Mouse (Mus musculus) left cerebral cortex, postnatal 36 days (tissue): Measurements from ENCODE around the gene Trim65. TPM values are rescaled to one million over a fixed set of nuclear protein-coding genes. Genes with fewer than 3 reads are reported as not detected.

Experiments used
- DNase-seq, 2 experiments: peaks; one replicate each; pipeline ENCODE4 v3.0.0; 2021 to 2022; ENCODE audit warnings: low spot score in 2 of 2, mixed read lengths in 1 of 2
- intact Hi-C: fragments of 180-260 bp; cut with DNase I; formaldehyde crosslinking; loops from one replicate; pipeline ENCODE4 v1.15.1; 2025
- total RNA-seq, 2 experiments: library from RNA; stranded (reverse); gene quantifications; 2 replicates each; pipeline ENCODE4 v1.2.3; 2021

Trim65 gene
- total RNA-seq, 2 experiments from 2014 or later: 7.2 to 8.4 TPM

DNA sequence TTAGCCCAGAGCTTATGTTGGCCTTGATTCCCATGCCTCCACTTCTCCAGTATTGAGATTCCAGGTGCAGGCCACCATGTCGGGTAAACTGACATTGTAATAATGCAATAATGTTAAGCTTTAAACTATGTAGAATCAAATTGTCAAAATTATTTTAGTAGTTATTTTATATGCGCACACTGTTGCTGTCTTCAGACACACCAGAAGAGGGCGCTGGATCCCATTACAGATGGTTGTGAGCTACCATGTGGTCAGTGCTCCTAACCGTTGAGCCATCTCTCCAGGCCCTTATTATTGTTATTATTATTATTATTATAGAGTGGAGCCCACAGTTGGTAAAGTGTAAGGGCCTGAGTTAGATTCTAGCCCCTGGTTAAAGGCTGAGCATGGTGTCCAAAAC is 19.9 kb downstream of the Trim65 start:
- intact Hi-C loops: no loop called here
- DNase-seq: no peak

DNA sequence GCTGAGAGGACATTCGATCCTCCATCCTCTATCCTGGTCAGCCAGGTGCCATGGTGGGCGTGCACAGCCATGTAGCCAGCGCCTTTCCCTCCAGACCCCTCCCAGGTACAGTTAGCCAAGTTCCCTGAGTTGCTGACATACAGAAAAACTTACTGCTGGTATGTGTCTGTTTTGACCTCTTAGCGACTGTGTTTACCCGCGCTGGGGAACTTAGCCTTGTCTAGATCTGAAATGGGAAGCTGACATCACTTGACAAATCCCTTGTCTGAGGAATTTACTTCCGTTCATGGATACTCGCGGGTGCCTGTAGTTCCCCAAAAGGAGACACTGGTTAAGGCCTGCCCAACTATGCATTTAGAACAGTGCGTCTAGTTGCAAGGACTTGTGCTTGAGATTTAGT is 20.4 kb downstream of the Trim65 start:
- intact Hi-C loops: no loop called here
- no peak for DNase-seq

DNA sequence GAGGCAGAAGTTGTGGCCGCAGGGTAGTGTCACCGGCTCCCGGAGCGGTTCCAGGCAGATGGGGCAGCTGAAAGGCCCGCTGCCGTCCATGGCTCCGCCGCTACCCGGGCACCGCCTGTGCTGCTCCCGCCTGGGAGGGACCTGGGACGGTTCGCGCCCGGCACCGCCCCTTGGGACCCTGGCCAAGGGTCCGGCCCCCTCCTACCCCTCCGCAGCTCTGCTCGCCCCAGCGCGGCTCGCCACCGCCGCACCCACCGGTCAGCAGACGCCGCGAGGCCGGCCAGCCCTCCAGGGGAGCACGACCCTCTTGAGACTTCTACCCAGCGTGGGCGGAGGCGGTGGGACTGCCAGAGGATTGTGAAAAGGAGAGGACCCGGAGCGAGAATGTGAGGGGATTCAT is 20.8 kb downstream of the Trim65 start:
- intact Hi-C loops: no loop called here
- DNase-seq: no peak

DNA sequence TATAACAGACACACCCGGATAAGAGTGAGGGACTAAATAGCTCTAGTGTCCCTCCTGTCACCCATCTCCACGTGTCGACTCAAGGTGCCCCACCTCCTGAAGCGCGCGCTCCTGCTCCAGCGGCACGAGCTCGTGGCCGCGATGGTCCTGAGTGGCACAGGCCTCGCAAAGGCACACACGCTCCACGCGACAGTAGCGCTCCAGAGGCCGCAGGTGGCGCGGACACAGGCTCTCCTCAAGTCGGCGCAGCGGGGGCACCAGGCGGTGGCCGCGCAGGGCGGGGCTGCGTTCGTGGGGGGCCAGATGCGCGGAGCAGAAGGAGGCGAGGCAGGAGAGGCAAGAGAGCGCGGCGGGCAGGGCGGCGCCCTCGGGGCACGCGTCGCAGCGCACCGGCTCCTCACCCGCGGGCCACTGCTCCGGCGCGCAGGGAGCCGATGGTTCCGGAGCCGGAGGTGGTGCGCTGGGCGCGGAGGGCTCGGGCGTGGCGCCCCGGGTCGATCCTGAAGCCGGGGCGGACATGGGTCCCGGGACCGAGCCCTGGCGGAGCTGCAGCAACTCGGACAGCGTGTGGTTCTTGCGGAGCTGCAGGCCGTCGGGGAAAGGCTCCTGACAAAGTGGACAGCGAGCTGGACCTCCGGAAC is 21.4 kb downstream of the Trim65 start:
- DNase-seq: no peak

DNA sequence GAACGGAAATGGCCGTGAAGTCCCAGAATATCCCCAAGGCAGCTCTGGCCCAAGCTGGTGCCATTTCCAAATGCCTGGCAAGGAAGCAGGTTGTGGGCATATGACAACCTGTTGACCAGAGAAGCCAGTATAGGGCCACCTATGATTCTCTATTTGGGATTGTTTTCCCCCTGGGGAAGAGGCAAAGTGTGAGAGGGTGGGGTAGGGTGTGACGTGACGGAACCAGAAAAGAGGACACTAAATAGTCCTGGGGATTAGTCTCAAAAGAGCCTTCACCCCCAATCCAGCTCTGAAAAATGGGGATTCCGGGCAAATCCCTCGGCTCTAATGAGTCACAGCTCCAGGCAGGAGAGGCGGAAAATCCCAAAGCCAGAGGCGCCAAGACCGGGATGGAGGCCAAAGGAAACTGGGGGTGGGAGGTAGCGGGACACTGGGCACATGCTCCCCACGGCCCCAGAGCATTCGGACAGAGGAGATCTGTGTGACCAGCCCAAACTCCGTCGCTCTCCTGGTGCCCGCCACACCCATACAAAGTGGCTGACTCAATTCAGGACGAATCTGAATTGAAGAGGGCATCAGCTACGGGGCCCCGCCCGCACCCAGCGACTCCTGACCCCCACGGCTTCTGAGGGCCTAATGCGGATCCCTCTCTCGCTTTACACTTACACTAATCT is 22.3 kb downstream of the Trim65 start:
- no peak for DNase-seq
- intact Hi-C loops: no loop called here

More for the DNA sequence above, 21.4 kb downstream of the Trim65 start:
- intact Hi-C loops: no loop called here

DNA sequence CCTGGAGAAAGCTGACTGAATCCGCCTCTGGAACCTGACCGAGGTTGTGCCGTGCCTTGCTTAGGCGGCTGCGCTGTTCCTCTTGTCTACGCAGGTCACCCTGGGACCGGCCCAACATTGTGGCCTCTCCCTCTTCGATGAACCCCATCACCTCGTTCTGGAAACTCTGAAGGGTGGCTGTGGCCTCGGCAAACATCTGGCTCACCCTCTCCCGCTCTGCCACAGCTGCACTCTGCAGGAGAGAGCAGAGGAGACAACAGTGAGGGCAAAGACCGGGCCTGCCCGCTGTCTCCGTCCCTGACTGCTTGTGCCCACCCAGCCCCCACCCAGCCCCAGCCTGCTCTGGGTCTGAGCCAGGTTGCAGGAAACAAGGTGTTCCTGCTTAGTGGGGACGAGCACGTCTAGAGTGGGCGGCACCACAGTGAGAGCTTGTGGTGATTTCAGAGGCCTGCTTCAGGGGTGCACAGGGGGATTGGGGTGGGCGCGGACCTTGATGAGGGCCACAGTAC is 23.1 kb downstream of the Trim65 start:
- no peak for DNase-seq
- intact Hi-C loops: no loop called here

DNA sequence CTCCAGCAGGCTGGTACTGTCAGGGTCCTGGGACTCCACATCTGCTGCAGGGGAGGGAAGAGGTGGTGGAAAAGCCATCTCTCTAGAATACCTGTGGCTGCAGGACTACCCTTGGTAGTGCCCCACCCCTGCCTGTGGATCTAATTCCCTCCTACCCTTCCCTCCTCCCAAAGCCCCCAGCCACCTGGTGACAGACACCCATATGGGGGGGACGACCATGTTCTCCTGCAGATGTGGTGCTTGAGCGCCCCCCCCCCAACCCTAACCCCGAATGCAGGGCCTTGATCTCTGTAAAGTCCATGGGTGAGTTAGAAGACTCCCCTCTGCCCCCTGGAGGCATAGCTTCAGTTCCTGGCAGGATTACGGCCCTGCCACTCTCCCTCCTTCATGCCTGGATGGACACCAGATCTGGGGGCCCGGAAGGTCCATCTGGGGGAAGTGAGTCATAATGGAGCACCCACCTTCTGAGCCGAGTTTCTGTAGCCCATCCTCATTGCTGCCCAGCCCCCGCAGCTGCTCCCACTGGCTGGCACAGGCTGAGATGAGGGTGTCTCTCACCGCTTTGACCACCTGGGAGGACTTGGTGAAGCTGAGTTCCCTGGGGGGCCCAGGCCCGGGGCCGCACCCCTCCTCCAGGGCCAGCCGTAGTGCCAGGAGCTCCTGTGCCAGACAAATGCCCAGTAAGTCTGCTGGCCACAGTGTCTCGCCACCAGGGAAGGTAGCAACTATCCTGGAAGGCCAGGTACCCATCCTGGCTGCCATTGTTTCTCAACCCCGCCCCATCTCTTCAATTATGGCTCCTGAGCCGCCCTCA is 23.8 kb downstream of the Trim65 start:
- intact Hi-C loops: no loop called here
- no peak for DNase-seq

DNA sequence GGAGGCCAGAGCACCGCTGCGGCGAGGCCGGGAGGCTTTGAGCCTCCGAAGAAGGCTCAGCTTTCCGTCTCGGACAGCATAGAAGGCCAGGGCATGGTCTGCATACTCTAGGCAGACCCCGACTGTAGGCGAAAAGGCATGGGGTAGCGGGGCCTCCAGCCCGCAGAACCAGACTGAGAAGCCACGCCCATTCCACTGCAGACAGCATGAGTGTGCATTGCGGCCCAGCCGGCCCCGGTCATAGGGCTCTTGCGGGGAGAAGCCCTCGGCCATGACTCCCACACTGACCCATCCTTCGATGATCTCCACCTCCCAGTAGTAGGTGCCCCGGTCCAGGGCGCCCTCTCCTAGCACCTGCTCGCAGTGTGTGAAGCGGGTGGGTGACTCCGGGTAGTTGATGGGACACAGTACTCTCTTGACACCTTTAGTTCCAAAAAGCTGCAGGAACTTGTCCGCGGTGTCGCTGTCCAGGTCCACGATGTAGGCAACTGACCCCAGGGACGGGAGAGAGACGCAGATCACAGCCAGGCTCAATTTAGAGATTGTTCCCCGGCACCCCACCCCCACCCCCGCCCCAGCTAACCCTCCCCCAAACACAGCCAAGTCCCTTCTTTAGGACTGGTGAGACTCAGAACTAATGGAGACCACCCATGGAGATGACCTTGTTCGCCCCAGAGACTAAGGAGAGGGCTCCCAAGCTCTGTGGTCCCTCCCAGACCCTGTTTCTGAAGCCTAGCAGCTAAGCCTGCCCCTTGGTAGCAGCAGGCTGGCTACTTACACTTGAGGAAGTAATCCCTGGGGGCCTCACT is 24.6 kb downstream of the Trim65 start:
- DNase-seq: no peak
- intact Hi-C loops: no loop called here

GRCm38 (mm10) chr11:116105065-116105464 is 25.9 kb downstream of the Trim65 start:
- intact Hi-C loops: no loop called here
- DNase-seq: no peak

DNA sequence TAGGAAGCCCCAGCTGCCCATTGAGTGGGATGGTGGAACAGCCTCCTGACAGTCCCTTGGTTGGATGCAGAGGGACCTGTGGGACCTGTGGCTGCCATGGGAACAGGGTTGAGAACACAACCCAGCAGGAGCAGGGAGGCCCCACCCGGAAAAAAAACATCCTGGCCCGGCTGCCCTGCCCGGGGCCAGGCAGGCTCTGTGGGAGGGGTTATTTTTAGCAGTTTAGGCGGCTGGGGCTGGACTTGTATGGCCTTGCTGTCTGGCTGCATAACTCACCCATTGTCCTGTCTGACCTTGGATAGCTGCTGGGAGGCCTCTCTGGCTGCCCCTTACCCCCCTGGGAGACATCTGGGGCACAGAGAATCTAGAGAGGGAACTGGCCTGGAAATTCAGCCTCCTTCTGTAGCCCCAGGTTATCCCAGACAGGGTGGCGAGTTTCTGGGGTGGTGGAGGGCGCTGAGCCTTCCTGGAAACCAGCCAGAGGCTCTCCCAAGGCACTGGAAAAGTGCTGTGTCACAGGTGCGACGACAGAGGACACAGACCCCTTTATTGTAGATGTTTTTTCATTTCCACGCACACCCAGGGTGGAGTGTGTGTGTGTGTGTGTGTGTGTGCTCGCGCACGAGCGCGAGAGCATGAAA is 26.8 kb downstream of the Trim65 start:
- no peak for DNase-seq
- intact Hi-C loops: no loop called here

DNA sequence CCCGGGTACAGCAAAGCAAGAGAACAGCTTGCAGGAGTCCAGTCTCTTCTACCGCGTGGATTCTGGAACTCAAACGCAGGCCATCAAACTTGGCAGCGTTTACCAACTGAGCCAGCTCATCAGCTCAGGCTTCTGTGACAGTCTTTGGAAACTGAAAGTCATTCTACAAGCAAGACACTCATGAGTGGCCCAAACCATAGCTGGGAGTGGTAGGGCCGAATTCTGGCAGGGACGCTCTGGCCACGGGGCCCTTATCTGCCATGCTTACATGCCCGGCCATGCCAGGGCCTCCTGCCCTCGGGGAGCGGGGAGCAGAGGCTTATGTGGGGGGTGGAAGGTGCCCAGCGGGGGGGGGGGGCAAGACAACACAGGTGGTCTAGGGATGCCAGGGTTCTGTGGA is 27.4 kb downstream of the Trim65 start:
- DNase-seq: no peak
- intact Hi-C loops: no loop called here

DNA sequence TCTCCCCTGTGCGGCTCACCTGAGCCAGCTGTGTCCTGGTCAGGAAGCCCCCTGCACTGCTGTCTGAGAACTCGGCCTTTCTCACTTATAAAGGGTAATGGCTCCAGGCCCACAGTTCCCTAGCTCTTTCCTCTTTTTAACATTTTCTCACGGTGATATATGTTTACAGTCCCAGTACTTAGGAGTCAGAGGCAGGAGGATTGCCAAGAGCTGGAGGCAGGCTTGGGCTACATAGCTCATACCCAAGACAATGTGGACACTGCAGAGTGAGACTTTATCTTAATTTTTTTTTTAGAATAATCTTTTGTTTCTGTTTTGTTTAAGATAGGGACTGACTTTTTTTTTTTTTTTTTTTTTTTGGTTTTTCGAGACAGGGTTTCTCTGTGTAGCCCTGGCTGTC is 28.5 kb downstream of the Trim65 start:
- intact Hi-C loops: no loop called here
- DNase-seq: no peak

DNA sequence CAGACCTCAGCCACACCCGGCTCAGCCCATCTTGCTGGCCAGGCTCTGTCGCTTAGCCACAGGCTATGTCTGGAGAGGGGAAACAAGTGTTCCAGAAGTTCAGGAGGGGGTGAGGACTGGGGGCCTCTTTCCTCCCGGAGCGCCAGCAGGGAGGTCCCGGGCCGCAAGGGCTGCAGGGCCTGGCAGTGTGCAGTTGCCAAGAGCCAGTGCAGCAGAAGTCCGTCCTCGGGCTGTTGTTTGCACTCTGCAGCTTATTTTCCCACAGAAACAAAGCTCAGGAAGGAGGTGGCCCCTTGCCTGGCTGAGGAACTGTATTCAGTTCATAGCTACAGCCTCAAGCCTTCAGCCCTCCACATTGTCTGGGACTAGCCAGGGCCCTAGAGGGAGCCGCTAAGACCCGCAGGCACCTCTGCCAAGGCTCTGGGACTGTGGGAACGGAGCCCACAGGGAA is 29.0 kb downstream of the Trim65 start:
- intact Hi-C loops: no loop called here
- DNase-seq: no peak

DNA sequence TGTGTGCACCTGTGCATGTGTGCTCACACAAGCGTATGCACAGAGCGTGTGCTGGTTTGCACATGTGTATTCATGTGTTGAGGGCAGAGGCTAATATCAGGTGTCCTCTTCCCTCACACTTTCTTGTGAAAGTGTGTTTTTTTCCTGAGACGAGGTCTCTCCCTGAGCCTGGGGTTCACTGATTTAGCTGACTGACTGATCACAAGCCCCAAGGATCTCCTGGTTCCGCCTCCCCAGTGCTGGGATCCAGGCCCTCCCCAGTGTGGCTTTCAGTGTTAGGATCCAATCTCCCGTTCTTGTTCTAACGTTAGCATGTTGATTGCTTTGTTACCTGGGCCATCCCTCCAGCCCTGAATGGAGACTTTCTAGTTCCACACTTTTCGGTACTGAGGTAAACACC is 30.1 kb downstream of the Trim65 start:
- no peak for DNase-seq
- intact Hi-C loops: no loop called here

GRCm38 (mm10) chr11:116100385-116100784 is 30.5 kb downstream of the Trim65 start:
- intact Hi-C loops: no loop called here

GRCm38 (mm10) chr11:116099462-116099861 is 31.5 kb downstream of the Trim65 start:
- intact Hi-C loops: no loop called here
- no peak for DNase-seq

More at GRCm38 (mm10) chr11:116100385-116100784, 30.5 kb downstream of the Trim65 start:
- DNase-seq: no peak

DNA sequence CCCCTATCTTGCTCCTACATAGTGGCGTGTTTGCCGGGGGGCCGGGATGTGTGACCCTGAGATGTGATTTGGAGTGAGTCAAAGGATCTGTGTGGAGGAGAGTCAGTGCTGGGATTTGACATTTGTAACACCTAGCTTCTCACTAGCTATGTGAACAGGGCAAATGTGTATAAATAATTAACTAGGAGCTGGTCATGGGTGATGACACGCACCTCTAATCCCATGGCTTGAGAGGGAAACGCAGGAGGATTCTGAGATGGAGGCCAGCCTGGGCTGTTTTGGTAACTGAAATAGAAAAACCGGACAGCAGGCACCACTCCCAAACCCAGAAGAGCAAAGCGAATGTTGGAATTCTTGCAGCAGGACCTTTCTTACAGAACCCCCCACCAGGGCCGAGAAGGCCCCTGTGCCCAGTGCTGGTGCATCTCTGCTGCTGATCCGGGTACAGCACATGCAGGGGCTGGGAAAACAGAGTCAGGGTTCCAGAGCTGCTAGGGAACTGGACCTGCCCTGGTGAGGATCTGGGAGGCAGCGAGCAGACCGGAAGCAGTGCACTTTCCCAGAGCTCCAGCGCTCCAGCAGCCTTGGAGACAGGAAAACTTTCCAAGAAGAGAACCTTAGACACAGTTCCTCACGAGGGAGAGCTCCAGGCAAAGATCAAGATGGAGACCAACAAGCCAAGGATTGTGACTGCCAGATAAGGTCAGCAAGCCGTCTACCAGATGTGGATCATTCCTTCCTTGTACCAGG is 32.0 kb downstream of the Trim65 start:
- intact Hi-C loops: no loop called here
- DNase-seq: no peak

DNA sequence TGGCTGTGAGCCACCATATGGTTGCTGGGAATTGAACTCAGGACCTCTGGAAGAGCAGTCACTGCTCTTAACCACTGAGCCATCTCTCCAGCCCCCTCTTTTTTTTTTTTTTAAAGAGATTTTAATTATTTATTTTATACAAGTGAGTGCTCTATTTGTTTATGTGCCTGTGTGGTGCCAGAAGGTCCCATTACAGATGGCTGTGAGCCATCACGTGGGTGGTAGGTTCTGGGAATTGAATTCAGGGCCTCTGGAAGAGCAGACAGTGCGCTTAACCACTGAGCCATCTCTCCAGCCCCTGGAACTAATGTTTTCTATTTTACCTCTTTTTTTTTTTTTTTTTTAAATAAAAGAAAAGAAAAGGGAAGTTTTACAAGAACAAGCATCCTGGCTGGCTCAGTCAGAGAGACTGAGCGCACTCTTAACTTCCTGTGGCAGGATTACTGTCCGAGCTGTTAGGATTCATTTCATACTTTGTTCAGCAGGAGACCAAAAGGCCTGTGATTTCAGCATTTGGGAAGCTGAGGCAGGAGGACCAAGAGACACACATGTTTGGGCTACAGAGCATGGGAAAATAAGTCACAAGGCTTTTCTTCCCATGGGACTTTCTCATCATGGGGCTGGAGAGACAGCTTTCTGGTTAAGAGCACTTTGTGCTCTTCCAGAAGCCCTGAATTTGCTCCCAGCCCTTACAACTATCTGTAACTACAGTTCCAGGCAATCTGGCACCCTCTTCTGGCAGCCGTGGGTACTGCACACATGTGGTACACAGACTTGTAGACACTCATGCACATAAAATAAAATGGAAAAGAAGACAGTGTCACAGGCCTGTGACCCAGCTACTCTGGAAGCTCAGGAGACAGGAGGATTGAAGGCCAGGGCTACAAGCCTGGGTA is 34.5 kb downstream of the Trim65 start:
- no peak for DNase-seq
- intact Hi-C loops: no loop called here
